Mouse (Mus musculus): Measurements from ENCODE around the gene Fras1. TPM values are rescaled to one million over a fixed set of nuclear protein-coding genes. Genes with fewer than 3 reads are reported as not detected.

The Fras1 gene
- total and polyA plus RNA-seq, 3 experiments = not detected

DNA sequence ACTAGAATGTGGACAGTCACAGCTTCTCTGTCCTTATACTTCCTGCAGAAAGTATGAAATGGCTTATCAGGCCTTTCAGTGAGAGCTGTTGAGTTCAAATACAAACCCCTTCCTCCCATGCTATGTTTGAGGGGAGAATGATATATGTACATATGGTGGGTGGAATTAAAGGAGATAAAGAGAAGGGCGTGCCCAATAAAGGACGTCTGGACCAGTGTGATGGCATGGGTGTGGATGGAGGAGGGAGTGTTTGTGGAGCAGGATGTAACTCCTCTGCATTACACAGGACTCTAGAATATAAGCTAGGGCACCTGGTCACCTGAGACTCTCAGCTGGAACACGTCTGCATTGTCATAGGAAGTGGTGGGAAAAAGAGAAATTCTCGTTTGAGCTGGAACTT is 85.8 kb downstream of the Fras1 start:
- Histone ChIP-seq H3K4me1 (ENCODE audit: control insufficient read depth in 1 of 2, insufficient read depth in 2 of 2, low read length in 2 of 2) (no peaks in the 10 kb centered on the region), H3K9me3 (replicated peaks; ENCODE audit: insufficient read depth, low read length) (no peaks in the 10 kb centered on the region), H3K9ac (ENCODE audit: control insufficient read depth, low read depth, low read length, poor library complexity, severe bottlenecking) (no peak overlapping the region), H3K4me3 (ENCODE audit: control insufficient read depth in 1 of 2, insufficient read depth in 1 of 2, low read depth in 2 of 2, low read length in 2 of 2) (no peak overlapping the region), H3K27me3 (ENCODE audit: control insufficient read depth in 1 of 2, insufficient read depth in 2 of 2, low read length in 2 of 2) (peaks cover 0 to 1% of the 10 kb centered on the region in 2 experiments; a peak in 1 of 4 replicates), H3K79me2 (ENCODE audit: control insufficient read depth, insufficient read depth, low read length, poor library complexity) (no peaks in the 10 kb centered on the region), H3K27ac (ENCODE audit: control insufficient read depth, low read depth, low read length) (no peak overlapping the region), H3K36me3 (ENCODE audit: control insufficient read depth in 1 of 2, insufficient read depth in 2 of 2, low read length in 2 of 2) (no peaks in the 10 kb centered on the region)
- DNase-seq (ENCODE audit: low read depth, low spot score) = no peak
- no peak for TF ChIP-seq CHD2 (IDR thresholded peaks at IDR 0.05; ENCODE audit: low read length)
- TF ChIP-seq NRF1 (IDR thresholded peaks at IDR 0.05; ENCODE audit: insufficient read depth, low read depth, low read length, poor library complexity, severe bottlenecking) = no peak
- no peak for TF ChIP-seq MXI1 (IDR thresholded peaks at IDR 0.05; ENCODE audit: low read depth, low read length)
- no peak for TF ChIP-seq CTCF (IDR thresholded peaks at IDR 0.05 in 2 of 3, conservative IDR thresholded peaks at IDR 0.05 in 1 of 3; ENCODE audit: control insufficient read depth in 1 of 3, insufficient read depth in 1 of 3, low read depth in 2 of 3, low read length in 3 of 3, poor library complexity in 1 of 3, severe bottlenecking in 1 of 3)
- no peak for TF ChIP-seq ZNF384 (IDR thresholded peaks at IDR 0.05; ENCODE audit: low read depth, low read length)
- TF ChIP-seq RAD21 (IDR thresholded peaks at IDR 0.05; ENCODE audit: low read depth, low read length) = no peak
- no peak for TF ChIP-seq POLR2AphosphoS2 (IDR thresholded peaks at IDR 0.05; ENCODE audit: low read length)
- TF ChIP-seq TCF12 (IDR thresholded peaks at IDR 0.05; ENCODE audit: low read depth, low read length) = no peak
- TF ChIP-seq E2F4 (IDR thresholded peaks at IDR 0.05; ENCODE audit: borderline replicate concordance, low read depth, low read length) = no peak
- TF ChIP-seq USF2 (IDR thresholded peaks at IDR 0.05; ENCODE audit: borderline replicate concordance in 1 of 2, insufficient read depth in 1 of 2, low read depth in 1 of 2, low read length in 2 of 2) = no peak
- TF ChIP-seq JUND (IDR thresholded peaks at IDR 0.05; ENCODE audit: low read depth, low read length) = no peak
- no peak for TF ChIP-seq ZMIZ1 (IDR thresholded peaks at IDR 0.05; ENCODE audit: low read depth, low read length)
- no peak for TF ChIP-seq POLR2AphosphoS5 (IDR thresholded peaks at IDR 0.05; ENCODE audit: borderline replicate concordance, low read depth, low read length)
- TF ChIP-seq BHLHE40 (IDR thresholded peaks at IDR 0.05; ENCODE audit: borderline replicate concordance, low read depth, low read length) = no peak
- TF ChIP-seq KAT2A (conservative IDR thresholded peaks at IDR 0.05; ENCODE audit: low read depth, low read length) = no peak

DNA sequence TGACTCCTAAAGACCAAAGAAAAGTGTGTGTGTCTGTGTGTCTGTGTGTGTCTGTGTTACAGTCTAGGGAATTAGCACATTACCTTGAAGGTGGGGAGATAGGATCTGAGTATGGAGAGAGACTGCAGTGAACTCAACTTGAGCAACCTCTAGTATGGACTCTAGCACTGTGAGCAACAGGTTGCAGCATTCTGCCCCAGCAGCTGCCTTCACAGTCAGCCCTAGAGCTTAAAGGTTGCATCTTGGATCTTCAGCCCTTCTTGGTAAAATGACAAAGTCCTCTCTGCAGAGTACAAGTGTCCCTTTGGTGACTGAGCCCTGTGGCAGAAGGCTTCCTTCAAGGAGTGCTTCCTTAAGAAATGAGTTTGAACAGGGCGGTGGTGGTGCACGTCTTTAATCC is 88.4 kb downstream of the Fras1 start:
- Histone ChIP-seq H3K36me3 (ENCODE audit: control insufficient read depth in 1 of 2, insufficient read depth in 2 of 2, low read length in 2 of 2) (no peaks in the 10 kb centered on the region), H3K4me3 (ENCODE audit: control insufficient read depth in 1 of 2, insufficient read depth in 1 of 2, low read depth in 2 of 2, low read length in 2 of 2) (no peak overlapping the region), H3K27ac (ENCODE audit: control insufficient read depth, low read depth, low read length) (no peak overlapping the region), H3K27me3 (ENCODE audit: control insufficient read depth in 1 of 2, insufficient read depth in 2 of 2, low read length in 2 of 2) (peaks cover 2 to 4% of the 10 kb centered on the region in 2 experiments; a peak in 2 of 4 replicates), H3K79me2 (ENCODE audit: control insufficient read depth, insufficient read depth, low read length, poor library complexity) (no peaks in the 10 kb centered on the region), H3K9ac (ENCODE audit: control insufficient read depth, low read depth, low read length, poor library complexity, severe bottlenecking) (no peak overlapping the region), H3K9me3 (replicated peaks; ENCODE audit: insufficient read depth, low read length) (no peaks in the 10 kb centered on the region), H3K4me1 (ENCODE audit: control insufficient read depth in 1 of 2, insufficient read depth in 2 of 2, low read length in 2 of 2) (no peaks in the 10 kb centered on the region)
- TF ChIP-seq ELF1 (IDR thresholded peaks at IDR 0.05; ENCODE audit: low read depth, low read length) (no peak), ZKSCAN1 (IDR thresholded peaks at IDR 0.05; ENCODE audit: low read depth, low read length) (no peak), ZC3H11A (IDR thresholded peaks at IDR 0.05; ENCODE audit: low read depth, low read length) (no peak), NRF1 (IDR thresholded peaks at IDR 0.05; ENCODE audit: insufficient read depth, low read depth, low read length, poor library complexity, severe bottlenecking) (no peak), MYB (IDR thresholded peaks at IDR 0.05; ENCODE audit: low read depth, low read length) (no peak), ETS1 (IDR thresholded peaks at IDR 0.05; ENCODE audit: low read depth, low read length) (no peak), MAFK (IDR thresholded peaks at IDR 0.05; ENCODE audit: borderline replicate concordance, low read depth, low read length) (no peak), SIN3A (IDR thresholded peaks at IDR 0.05; ENCODE audit: low read length) (no peak), POLR2AphosphoS5 (IDR thresholded peaks at IDR 0.05; ENCODE audit: borderline replicate concordance, low read depth, low read length) (no peak), MYC (IDR thresholded peaks at IDR 0.05; ENCODE audit: low read depth, low read length) (no peak), TCF12 (IDR thresholded peaks at IDR 0.05; ENCODE audit: low read depth, low read length) (no peak), UBTF (IDR thresholded peaks at IDR 0.05; ENCODE audit: borderline replicate concordance, insufficient read depth, low read depth, low read length) (no peak), USF2 (IDR thresholded peaks at IDR 0.05; ENCODE audit: borderline replicate concordance in 1 of 2, insufficient read depth in 1 of 2, low read depth in 1 of 2, low read length in 2 of 2) (no peak), MAX (IDR thresholded peaks at IDR 0.05; ENCODE audit: low read length) (no peak), SMC3 (IDR thresholded peaks at IDR 0.05; ENCODE audit: low read depth, low read length) (no peak), ZMIZ1 (IDR thresholded peaks at IDR 0.05; ENCODE audit: low read depth, low read length) (no peak), NELFE (IDR thresholded peaks at IDR 0.05; ENCODE audit: low read depth, low read length) (no peak)
- DNase-seq (ENCODE audit: low read depth, low spot score) = no peak

All from MEL (cell line).